Mouse (Mus musculus) CD4-positive, CD25-positive, alpha-beta regulatory T cell, adult 2 months (primary cell): ENCODE measurements around the gene Pp2d1.

Experiments used
- DNase-seq: peaks from one replicate; pipeline ENCODE4 v3.0.0-alpha.2; 2012; ENCODE audit warnings: low read depth, low spot score

Pp2d1 gene

GRCm38 (mm10) chr17:53478858-53479603, 60.2 kb downstream of the Pp2d1 start, which contains the start of gene Rab5a:
TSS of gene Rab5a (plus strand) at chr17:53479234.
- peak; percentile 100 for DNase-seq

GRCm38 (mm10) chr17:53478066-53478857, 61.0 kb downstream of the Pp2d1 start:
- DNase-seq: peak; percentile 13

GRCm38 (mm10) chr17:53468697-53469096, 70.6 kb downstream of the Pp2d1 start:
- no peak for DNase-seq

- DNase-seq: peak; percentile 67
These were observed 73.7 kb downstream of the Pp2d1 start for GRCm38 (mm10) chr17:53465569-53465968.

- DNase-seq: no peak
These were observed 75.8 kb downstream of the Pp2d1 start for GRCm38 (mm10) chr17:53463496-53463840.

GRCm38 (mm10) chr17:53462603-53463495, 76.4 kb downstream of the Pp2d1 start, which contains the start of gene Efhb:
TSS of gene Efhb (minus strand) at chr17:53463321.
- DNase-seq: peak; percentile 86
